Mouse (Mus musculus): ENCODE data around the gene Apex2. TPM values are rescaled to one million over a fixed set of nuclear protein-coding genes. Genes with fewer than 3 reads are reported as not detected.

Gene Apex2
- 10 to 100 TPM; 10.8 to 19.8 TPM for total RNA-seq (2021)

- no peak for DNase-seq (ENCODE audit: extremely low spot score in 1 of 2, low spot score in 1 of 2)
Observed at GRCm38 (mm10) chrX:150589696-150590095, at the start of gene Apex2. TSS of gene Apex2 (minus strand) at chrX:150589868.

GRCm38 (mm10) chrX:150636421-150636820, 46.8 kb upstream of the Apex2 start:
- DNase-seq (ENCODE audit: extremely low spot score in 1 of 2, low spot score in 1 of 2): no peak

GRCm38 (mm10) chrX:150598882-150599281, 9.2 kb upstream of the Apex2 start:
- no peak for DNase-seq (ENCODE audit: extremely low spot score in 1 of 2, low spot score in 1 of 2)

- no peak for DNase-seq (ENCODE audit: extremely low spot score in 1 of 2, low spot score in 1 of 2)
Observed at GRCm38 (mm10) chrX:150595016-150595760, 5.5 kb upstream of the Apex2 start.

- DNase-seq (ENCODE audit: extremely low spot score in 1 of 2, low spot score in 1 of 2): no peak
Observed at GRCm38 (mm10) chrX:150594176-150594575, 4.5 kb upstream of the Apex2 start.

- DNase-seq (ENCODE audit: extremely low spot score in 1 of 2, low spot score in 1 of 2): no peak
Observed at GRCm38 (mm10) chrX:150593266-150594035, 3.8 kb upstream of the Apex2 start.

GRCm38 (mm10) chrX:150588023-150588764, 1.5 kb downstream of the Apex2 start, which contains the start of gene Pfkfb1:
TSS of gene Pfkfb1 (plus strand) at chrX:150588229.
- DNase-seq (ENCODE audit: extremely low spot score in 1 of 2, low spot score in 1 of 2): peak; percentile 47 to 53

- DNase-seq (ENCODE audit: extremely low spot score in 1 of 2, low spot score in 1 of 2): no peak
Observed at GRCm38 (mm10) chrX:150585116-150585515, 4.6 kb downstream of the Apex2 start.

- no peak for DNase-seq (ENCODE audit: extremely low spot score in 1 of 2, low spot score in 1 of 2)
Observed at GRCm38 (mm10) chrX:150581921-150582320, 7.7 kb downstream of the Apex2 start.

- DNase-seq (ENCODE audit: extremely low spot score in 1 of 2, low spot score in 1 of 2): no peak
Observed at GRCm38 (mm10) chrX:150564644-150565357, 24.9 kb downstream of the Apex2 start.

- DNase-seq (ENCODE audit: extremely low spot score in 1 of 2, low spot score in 1 of 2): no peak
Observed at GRCm38 (mm10) chrX:150554032-150554431, 35.6 kb downstream of the Apex2 start.

GRCm38 (mm10) chrX:150551986-150552385, 37.7 kb downstream of the Apex2 start:
- DNase-seq (ENCODE audit: extremely low spot score in 1 of 2, low spot score in 1 of 2): no peak

- no peak for DNase-seq (ENCODE audit: extremely low spot score in 1 of 2, low spot score in 1 of 2)
Observed at GRCm38 (mm10) chrX:150549639-150550038, 40.0 kb downstream of the Apex2 start.

GRCm38 (mm10) chrX:150547239-150547638, 42.4 kb downstream of the Apex2 start, which contains the start of gene Alas2:
TSS of gene Alas2 (plus strand) at chrX:150547375.
- no peak for DNase-seq (ENCODE audit: extremely low spot score in 1 of 2, low spot score in 1 of 2)

GRCm38 (mm10) chrX:150541684-150542083, 48.0 kb downstream of the Apex2 start:
- DNase-seq (ENCODE audit: extremely low spot score in 1 of 2, low spot score in 1 of 2): no peak

GRCm38 (mm10) chrX:150540111-150540510, 49.6 kb downstream of the Apex2 start:
- no peak for DNase-seq (ENCODE audit: extremely low spot score in 1 of 2, low spot score in 1 of 2)

- DNase-seq (ENCODE audit: extremely low spot score in 1 of 2, low spot score in 1 of 2): no peak
Observed at GRCm38 (mm10) chrX:150516477-150516876, 73.2 kb downstream of the Apex2 start.

GRCm38 (mm10) chrX:150516015-150516414, 73.7 kb downstream of the Apex2 start:
- DNase-seq (ENCODE audit: extremely low spot score in 1 of 2, low spot score in 1 of 2): no peak

- no peak for DNase-seq (ENCODE audit: extremely low spot score in 1 of 2, low spot score in 1 of 2)
Observed at GRCm38 (mm10) chrX:150514127-150514526, 75.5 kb downstream of the Apex2 start.

GRCm38 (mm10) chrX:150511274-150511673, 78.4 kb downstream of the Apex2 start:
- DNase-seq (ENCODE audit: extremely low spot score in 1 of 2, low spot score in 1 of 2): no peak
